Mouse (Mus musculus) brain, embryonic 18.5 days (tissue): ENCODE data around the gene Lrrc45.
A peak's percentile ranks its signal among the peaks of the same experiment; 100 is the strongest.
"Not testable (repeated sequence)": the region's sequence is repeated elsewhere in the genome, so short reads cannot be mapped to it uniquely, and the experiment has no call there.

Experiments used
- DNase-seq: peaks from one replicate; pipeline ENCODE4 v3.0.0-alpha.2; 2012; ENCODE audit warnings: low read depth, low spot score

Gene Lrrc45

DNA sequence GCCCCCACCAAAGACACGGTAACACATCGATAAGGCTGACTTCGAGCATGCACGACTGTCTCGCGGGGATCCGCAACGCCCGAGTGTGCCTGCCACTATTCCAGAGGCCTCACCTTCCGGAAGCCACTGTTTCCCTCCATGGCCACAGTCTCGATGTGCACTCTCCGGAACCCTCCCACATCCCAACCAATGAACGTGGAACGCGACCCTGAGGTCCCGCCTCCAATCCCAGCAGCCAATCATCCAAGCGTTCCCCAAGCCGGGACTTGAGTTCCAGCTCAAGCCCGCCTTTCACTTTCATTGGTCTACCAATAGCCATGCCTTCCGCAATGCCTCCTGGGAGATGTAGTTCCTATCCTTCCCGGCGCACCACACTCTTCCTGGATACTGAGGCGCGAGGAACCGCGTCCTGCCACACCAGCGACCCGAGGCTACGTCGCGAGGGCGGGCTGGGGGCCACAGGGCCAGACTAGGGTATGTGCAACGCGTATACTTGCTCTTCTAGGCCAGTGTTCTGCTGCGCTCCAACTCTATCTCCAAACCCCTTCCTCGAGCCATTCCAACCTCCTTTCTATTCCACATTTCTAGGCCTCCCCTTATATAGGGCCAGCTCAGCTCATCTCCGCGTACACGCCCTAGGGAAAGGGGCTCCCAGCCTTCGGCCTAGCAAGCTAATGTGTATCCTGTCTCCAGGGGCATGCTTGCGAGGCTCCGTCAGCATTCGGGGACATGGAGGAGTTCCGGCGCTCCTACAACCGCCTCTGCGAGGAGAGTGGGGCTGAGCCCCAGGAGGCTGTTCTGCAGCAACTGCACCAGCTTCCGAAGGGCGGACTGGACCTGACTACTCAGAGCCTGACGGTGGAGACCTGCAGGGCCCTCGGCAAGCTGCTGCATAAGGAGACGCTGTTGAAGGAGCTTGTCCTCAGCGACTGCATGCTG, at the start of gene Lrrc45, which contains the start of gene Cenpx:
Gene Lrrc45 (plus strand): TSS at position 346 of the 939 bp plus-strand sequence.
Gene Cenpx (minus strand): TSS at position 159 of the 939 bp plus-strand sequence.
- DNase-seq, result peak; percentile 97

GRCm38 (mm10) chr11:120665406-120665805, 48.3 kb upstream of the Lrrc45 start:
- DNase-seq, result no peak

- no peak for DNase-seq
These were observed 47.1 kb upstream of the Lrrc45 start for GRCm38 (mm10) chr11:120666617-120667016.

- peak; percentile 85 for DNase-seq
These were observed 40.8 kb upstream of the Lrrc45 start, which contains the start of gene Aspscr1 for GRCm38 (mm10) chr11:120672687-120673593. Aspscr1 (plus strand) TSS chr11:120672973.

DNA sequence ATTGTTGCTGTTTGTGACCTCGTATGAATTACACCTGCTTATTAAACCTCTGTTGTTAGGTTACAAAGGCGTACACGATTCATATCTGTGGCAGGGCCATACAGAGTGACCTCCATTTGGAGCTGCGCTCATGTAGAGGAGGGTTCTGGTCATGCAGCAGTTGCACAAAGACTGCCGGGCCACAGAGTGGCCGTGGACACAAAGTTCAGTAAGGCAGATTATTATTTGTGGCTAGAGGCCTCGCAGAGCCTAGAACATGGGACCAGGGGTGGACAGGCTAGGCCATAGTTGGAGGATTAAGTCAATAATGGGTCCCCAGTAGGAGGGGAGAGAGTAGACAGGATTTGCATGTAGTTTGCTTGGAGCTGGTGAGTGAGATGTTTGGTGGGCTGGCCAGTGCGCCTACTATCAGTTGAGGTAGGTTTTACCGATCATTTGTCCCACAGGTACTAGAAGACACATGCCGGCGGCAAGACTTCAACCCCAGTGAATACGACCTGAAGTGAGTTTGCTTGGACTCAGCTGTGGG, 40.1 kb upstream of the Lrrc45 start:
- no peak for DNase-seq

DNA sequence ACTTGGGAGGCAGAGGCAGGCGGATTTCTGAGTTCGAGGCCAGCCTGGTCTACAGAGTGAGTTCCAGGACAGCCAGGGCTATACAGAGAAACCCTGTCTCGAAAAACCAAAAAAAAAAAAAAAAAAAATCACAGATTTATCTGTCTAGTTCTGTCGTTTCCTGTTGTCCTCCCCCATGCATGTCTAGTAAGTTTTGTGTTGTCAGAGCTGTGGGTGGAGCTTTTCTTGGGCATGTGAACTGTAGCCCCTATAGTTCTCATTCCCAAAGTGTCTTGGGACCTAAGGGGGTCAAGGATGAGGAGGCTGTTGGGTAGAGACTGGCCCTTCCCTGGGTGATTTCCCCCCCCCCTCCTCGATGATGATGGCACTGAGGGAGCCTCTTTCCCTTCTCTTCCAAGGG, 37.9 kb upstream of the Lrrc45 start:
- not testable (repeated sequence) for DNase-seq

DNA sequence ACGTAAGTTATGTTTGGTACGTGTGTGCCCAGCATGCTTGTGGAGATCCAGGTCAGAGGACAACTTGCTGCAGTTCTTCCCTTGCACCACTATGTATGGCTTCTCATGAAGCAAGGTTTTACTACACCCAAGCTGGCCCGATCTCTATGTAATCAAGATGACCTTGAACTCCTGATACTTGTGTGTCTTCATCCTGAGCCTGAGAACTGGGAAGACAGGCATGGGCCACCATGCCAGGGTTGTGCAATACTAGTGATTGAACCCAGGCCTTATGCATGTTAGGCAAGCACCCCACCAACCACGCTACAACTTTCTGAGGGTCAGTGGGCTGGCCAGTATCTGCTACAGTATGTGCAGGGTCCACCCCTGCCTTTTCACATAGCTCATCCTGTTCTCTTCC, 36.8 kb upstream of the Lrrc45 start:
- no peak for DNase-seq

GRCm38 (mm10) chr11:120679909-120680308, 33.8 kb upstream of the Lrrc45 start:
- DNase-seq, result no peak

DNA sequence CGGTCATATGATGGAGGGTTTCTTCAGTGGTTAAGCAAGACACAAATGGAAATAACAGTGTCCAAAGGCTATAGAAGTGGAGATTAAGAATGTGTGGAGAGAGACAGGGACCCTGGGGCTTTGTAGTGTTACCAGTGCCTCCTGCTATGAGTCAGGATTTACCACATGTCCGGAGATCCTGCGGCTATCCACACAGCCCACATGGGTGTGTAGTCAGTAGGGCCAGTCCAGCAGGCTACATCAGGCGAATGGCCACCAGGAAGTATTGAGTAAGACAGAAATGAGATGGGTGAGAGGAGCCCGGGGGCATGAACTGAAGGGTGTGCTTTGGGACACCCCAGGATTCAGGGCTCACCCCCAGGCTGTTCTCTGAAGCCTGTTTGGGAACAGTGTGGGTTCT, 31.0 kb upstream of the Lrrc45 start:
- DNase-seq, result no peak

DNA sequence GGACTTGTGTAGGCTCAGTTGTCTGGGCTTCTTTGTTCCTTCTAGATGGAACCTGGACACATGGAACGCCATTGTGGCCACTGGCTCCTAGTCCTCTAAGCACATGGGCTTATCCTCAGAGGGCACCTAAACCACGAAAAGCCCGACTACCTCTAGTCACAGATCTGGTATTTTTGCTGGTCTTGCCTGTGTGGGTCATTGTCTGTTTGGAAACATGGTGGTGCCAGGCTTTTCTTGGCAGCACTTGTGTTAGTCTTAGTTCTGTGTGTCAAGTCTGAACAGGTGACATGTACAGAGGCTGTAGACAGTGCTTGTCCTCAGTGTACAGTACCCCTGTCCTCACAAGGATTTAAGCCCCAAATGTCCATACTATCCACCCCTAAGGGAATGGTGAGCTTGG, 30.2 kb upstream of the Lrrc45 start:
- DNase-seq, result no peak

- DNase-seq, result no peak
These were observed 29.6 kb upstream of the Lrrc45 start for GRCm38 (mm10) chr11:120684086-120684485.

DNA sequence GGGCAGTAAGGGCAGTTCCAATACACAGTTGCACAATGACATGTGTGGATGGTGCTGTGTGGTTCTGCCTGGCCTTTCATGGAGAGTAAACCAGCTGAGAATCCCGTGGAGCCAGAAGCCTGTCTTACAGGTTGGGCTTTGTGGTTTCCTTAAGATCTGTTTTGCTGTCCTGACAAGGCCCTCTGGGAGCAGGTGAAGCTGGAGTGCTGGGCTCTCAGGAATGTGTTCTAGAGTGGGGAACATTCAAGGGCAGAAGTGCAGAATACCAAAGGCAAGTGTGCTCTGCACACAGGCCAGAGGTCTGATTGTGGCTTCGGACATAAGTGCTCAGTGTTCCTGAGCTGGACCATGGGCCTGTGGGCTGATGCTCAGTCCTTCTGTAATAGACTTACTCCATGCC, 29.1 kb upstream of the Lrrc45 start:
- no peak for DNase-seq

DNA sequence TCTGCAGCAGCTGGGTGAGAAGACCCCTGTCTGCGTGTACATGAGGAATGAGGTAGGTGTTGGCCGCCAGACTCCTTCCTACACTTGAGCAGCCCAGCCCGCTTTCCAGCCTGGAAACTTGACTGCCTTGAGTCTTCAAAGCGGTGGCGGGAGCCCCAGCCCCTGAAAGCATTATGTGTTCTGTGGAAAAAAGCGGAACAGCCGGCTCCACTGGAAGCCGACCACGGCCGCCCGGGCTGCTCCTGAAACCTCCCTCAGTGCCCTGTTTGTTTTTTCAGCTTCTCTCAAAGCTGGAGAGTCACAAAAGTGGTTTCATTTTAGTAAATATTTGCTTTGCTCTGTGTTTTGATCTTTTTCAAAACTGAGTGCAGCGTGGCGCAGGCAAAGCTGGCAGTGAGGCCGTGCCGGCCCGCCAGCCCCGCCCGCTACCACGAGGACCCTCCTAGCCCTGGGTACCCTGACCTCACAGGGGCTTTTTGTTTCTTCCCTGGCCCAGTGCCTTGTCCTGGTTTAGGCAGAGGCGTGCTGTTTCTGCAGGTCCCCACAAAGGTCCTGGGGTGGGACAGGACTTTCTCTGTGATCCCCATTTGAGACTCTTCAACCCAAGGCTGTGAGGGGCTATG, 27.0 kb upstream of the Lrrc45 start:
- no peak for DNase-seq

GRCm38 (mm10) chr11:120689365-120689764, 24.4 kb upstream of the Lrrc45 start:
- no peak for DNase-seq

DNA sequence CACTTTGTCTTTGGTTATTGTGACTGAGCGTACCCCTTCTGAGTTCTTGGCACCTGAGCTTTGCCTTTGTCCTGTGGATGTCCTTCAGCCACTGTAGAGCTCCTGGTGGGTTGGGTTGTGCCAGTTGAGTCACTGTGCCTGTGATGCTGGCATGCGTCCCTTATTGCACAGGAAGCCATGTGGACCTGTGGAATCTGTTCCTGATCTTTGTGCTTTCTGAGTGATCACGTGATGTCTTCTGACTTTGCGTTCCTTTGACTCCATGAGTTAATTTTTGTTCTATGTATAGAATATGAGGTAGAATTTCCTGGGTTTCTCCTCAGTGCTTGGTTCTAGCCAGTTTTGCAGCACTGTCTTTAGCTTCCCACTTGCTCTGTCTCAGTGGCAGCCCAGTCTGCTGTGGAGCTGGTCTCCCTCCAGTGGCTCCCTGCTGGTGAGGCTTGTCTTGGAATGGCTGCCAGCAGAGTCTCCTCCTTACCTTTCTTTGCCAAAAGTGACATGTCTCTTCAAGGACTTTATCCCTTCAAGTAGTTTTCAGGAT, 21.2 kb upstream of the Lrrc45 start:
- no peak for DNase-seq

GRCm38 (mm10) chr11:120693461-120693860, 20.3 kb upstream of the Lrrc45 start:
- no peak for DNase-seq

GRCm38 (mm10) chr11:120695184-120695583, 18.5 kb upstream of the Lrrc45 start:
- DNase-seq, result no peak

DNA sequence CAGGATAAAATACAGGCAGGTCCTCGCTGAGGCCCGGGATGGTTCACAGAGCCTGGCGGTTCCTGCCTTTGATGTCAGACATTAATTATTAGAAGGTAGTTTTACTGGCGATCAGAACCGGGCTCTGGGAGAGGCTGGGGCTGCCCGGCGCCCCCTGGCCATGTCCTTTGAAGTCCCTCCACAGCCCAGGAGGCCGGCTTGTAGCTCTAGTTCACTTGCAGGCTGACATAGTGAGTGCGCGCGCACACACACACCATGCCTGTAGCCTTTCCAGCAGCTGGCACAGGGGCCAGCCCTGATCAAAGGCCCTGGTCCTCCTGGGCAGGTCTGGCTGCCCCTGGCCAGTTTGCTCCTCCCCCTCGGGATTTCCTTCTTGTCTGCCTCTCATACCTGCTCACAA, 18.1 kb upstream of the Lrrc45 start:
- no peak for DNase-seq

GRCm38 (mm10) chr11:120696568-120696967, 17.2 kb upstream of the Lrrc45 start:
- no peak for DNase-seq

GRCm38 (mm10) chr11:120697741-120698140, 16.0 kb upstream of the Lrrc45 start:
- DNase-seq, result no peak
